Mouse (Mus musculus): Measurements from ENCODE around the gene Ms4a6b. TPM values are rescaled to one million over a fixed set of nuclear protein-coding genes. Genes with fewer than 3 reads are reported as not detected.
"Not testable (repeated sequence)": the region's sequence is repeated elsewhere in the genome, so short reads cannot be mapped to it uniquely, and the experiment has no call there.

Ms4a6b gene
- polyA plus RNA-seq, 1 experiment from 2014 or later: 1.6 TPM

GRCm38 (mm10) chr19:11540166-11540821, 24.0 kb downstream of the Ms4a6b start:
- DNase-seq (ENCODE audit: low spot score); H3K4me1 ChIP-seq (ENCODE audit: control insufficient read depth, insufficient read depth, low read length); ATAC-seq (ENCODE audit: insufficient number of reproducible peaks, low FRiP score, low TSS enrichment, low read depth); H3K4me3 ChIP-seq (ENCODE audit: low read depth, low read length); H3K36me3 ChIP-seq (ENCODE audit: control insufficient read depth, insufficient read depth, low read length); H3K4me2 ChIP-seq (ENCODE audit: low read depth, severe bottlenecking); H3K27me3 ChIP-seq (ENCODE audit: control insufficient read depth, insufficient read depth, low read length); H3K9ac ChIP-seq (ENCODE audit: low read length); H3K27ac ChIP-seq (replicated peaks; ENCODE audit: low read depth, low read length); H3K9me3 ChIP-seq (ENCODE audit: control insufficient read depth, low read length): not testable (repeated sequence)
- 88% methylated on average over 1 of the region's 1 CpGs for WGBS

GRCm38 (mm10) chr19:11544383-11544782, 28.1 kb downstream of the Ms4a6b start:
- WGBS: 83% methylated on average over 2 of the region's 2 CpGs
- DNase-seq (ENCODE audit: low spot score); H3K4me1 ChIP-seq (ENCODE audit: control insufficient read depth, insufficient read depth, low read length); H3K9me3 ChIP-seq (ENCODE audit: control insufficient read depth, low read length); H3K27me3 ChIP-seq (ENCODE audit: control insufficient read depth, insufficient read depth, low read length); H3K4me2 ChIP-seq (ENCODE audit: low read depth, severe bottlenecking); H3K36me3 ChIP-seq (ENCODE audit: control insufficient read depth, insufficient read depth, low read length); H3K9ac ChIP-seq (ENCODE audit: low read length); H3K4me3 ChIP-seq (ENCODE audit: low read depth, low read length); ATAC-seq (ENCODE audit: insufficient number of reproducible peaks, low FRiP score, low TSS enrichment, low read depth); H3K27ac ChIP-seq (replicated peaks; ENCODE audit: low read depth, low read length): not testable (repeated sequence)

- Histone ChIP-seq H3K4me1 (ENCODE audit: control insufficient read depth, insufficient read depth, low read length) (no peaks in the 10 kb centered on the region), H3K4me3 (ENCODE audit: low read depth, low read length) (no peak overlapping the region), H3K4me2 (ENCODE audit: low read depth, severe bottlenecking) (no peak overlapping the region), H3K27ac (replicated peaks; ENCODE audit: low read depth, low read length) (no peak overlapping the region), H3K9ac (ENCODE audit: low read length) (no peak overlapping the region), H3K36me3 (ENCODE audit: control insufficient read depth, insufficient read depth, low read length) (no peaks in the 10 kb centered on the region), H3K9me3 (ENCODE audit: control insufficient read depth, low read length) (no peaks in the 10 kb centered on the region), H3K27me3 (ENCODE audit: control insufficient read depth, insufficient read depth, low read length) (no peaks in the 10 kb centered on the region)
- ATAC-seq (ENCODE audit: insufficient number of reproducible peaks, low FRiP score, low TSS enrichment, low read depth) (no peak), DNase-seq (ENCODE audit: low spot score) (no peak)
Observed at GRCm38 (mm10) chr19:11547911-11548310, 31.6 kb downstream of the Ms4a6b start.

- no peak overlapping the region for H3K4me3 ChIP-seq (ENCODE audit: low read depth, low read length)
- H3K9me3 ChIP-seq (ENCODE audit: control insufficient read depth, low read length): no peaks in the 10 kb centered on the region
- DNase-seq (ENCODE audit: low spot score) (no peak), ATAC-seq (ENCODE audit: insufficient number of reproducible peaks, low FRiP score, low TSS enrichment, low read depth) (no peak)
- H3K9ac ChIP-seq (ENCODE audit: low read length): no peak overlapping the region
- no peaks in the 10 kb centered on the region for H3K36me3 ChIP-seq (ENCODE audit: control insufficient read depth, insufficient read depth, low read length)
- H3K4me2 ChIP-seq (ENCODE audit: low read depth, severe bottlenecking): no peak overlapping the region
- no peaks in the 10 kb centered on the region for H3K27me3 ChIP-seq (ENCODE audit: control insufficient read depth, insufficient read depth, low read length)
- no peak overlapping the region for H3K27ac ChIP-seq (replicated peaks; ENCODE audit: low read depth, low read length)
- 90% methylated on average over 5 of the region's 5 CpGs for WGBS
- H3K4me1 ChIP-seq (ENCODE audit: control insufficient read depth, insufficient read depth, low read length): no peaks in the 10 kb centered on the region
Observed at GRCm38 (mm10) chr19:11554726-11555125, 38.4 kb downstream of the Ms4a6b start.

GRCm38 (mm10) chr19:11559560-11559959, 43.2 kb downstream of the Ms4a6b start:
- not testable (repeated sequence) for H3K9ac ChIP-seq (ENCODE audit: low read length); H3K36me3 ChIP-seq (ENCODE audit: control insufficient read depth, insufficient read depth, low read length); H3K27me3 ChIP-seq (ENCODE audit: control insufficient read depth, insufficient read depth, low read length); ATAC-seq (ENCODE audit: insufficient number of reproducible peaks, low FRiP score, low TSS enrichment, low read depth); H3K4me2 ChIP-seq (ENCODE audit: low read depth, severe bottlenecking); H3K27ac ChIP-seq (replicated peaks; ENCODE audit: low read depth, low read length); H3K9me3 ChIP-seq (ENCODE audit: control insufficient read depth, low read length); DNase-seq (ENCODE audit: low spot score); H3K4me1 ChIP-seq (ENCODE audit: control insufficient read depth, insufficient read depth, low read length); H3K4me3 ChIP-seq (ENCODE audit: low read depth, low read length)

- 87% methylated on average over 8 of the region's 8 CpGs for WGBS
- no peak for DNase-seq (ENCODE audit: low spot score)
- Histone ChIP-seq H3K9me3 (ENCODE audit: control insufficient read depth, low read length) (no peaks in the 10 kb centered on the region), H3K27me3 (ENCODE audit: control insufficient read depth, insufficient read depth, low read length) (no peaks in the 10 kb centered on the region), H3K4me3 (ENCODE audit: low read depth, low read length) (no peak overlapping the region), H3K36me3 (ENCODE audit: control insufficient read depth, insufficient read depth, low read length) (no peaks in the 10 kb centered on the region), H3K4me2 (ENCODE audit: low read depth, severe bottlenecking) (no peak overlapping the region), H3K27ac (replicated peaks; ENCODE audit: low read depth, low read length) (no peak overlapping the region), H3K4me1 (ENCODE audit: control insufficient read depth, insufficient read depth, low read length) (no peaks in the 10 kb centered on the region), H3K9ac (ENCODE audit: low read length) (no peak overlapping the region)
- ATAC-seq (ENCODE audit: insufficient number of reproducible peaks, low FRiP score, low TSS enrichment, low read depth): no peak
Observed at GRCm38 (mm10) chr19:11574965-11575364, 58.7 kb downstream of the Ms4a6b start.

Other genes with a start within 250 kb of the Ms4a6b start
- gene Ms4a5, start 232.6 kb upstream of the Ms4a6b start, polyA plus RNA-seq (2014; fragmentation: Nextera tagmentation; extraction: Ambion mirVana): not detected in 2 replicates
- 0.04 TPM in 1 of 2 replicates, not detected in the other for gene Ms4a14, start 202.1 kb upstream of the Ms4a6b start, polyA plus RNA-seq (2014; fragmentation: Nextera tagmentation; extraction: Ambion mirVana)
- 0.57 and 0.65 TPM in 2 replicates for gene Ms4a7, start 180.4 kb upstream of the Ms4a6b start, polyA plus RNA-seq (2014; fragmentation: Nextera tagmentation; extraction: Ambion mirVana)
- gene Ms4a4a, start 141.0 kb upstream of the Ms4a6b start, polyA plus RNA-seq (2014; fragmentation: Nextera tagmentation; extraction: Ambion mirVana): 0.62 and 0.91 TPM in 2 replicates
- 0.30 TPM in 1 of 2 replicates, not detected in the other for gene Ms4a4c, start 111.7 kb upstream of the Ms4a6b start, polyA plus RNA-seq (2014; fragmentation: Nextera tagmentation; extraction: Ambion mirVana)
- not detected in 2 replicates for gene Ms4a4b, start 73.0 kb upstream of the Ms4a6b start, polyA plus RNA-seq (2014; fragmentation: Nextera tagmentation; extraction: Ambion mirVana)
- 1.2 and 1.6 TPM in 2 replicates for gene Ms4a6c, start 47.1 kb upstream of the Ms4a6b start, polyA plus RNA-seq (2014; fragmentation: Nextera tagmentation; extraction: Ambion mirVana)
- gene Gm8369, start 30.6 kb upstream of the Ms4a6b start, polyA plus RNA-seq (2014; fragmentation: Nextera tagmentation; extraction: Ambion mirVana): not detected in 2 replicates
- 0.41 and 1.1 TPM in 2 replicates for gene Ms4a4d, start 20.3 kb downstream of the Ms4a6b start, polyA plus RNA-seq (2014; fragmentation: Nextera tagmentation; extraction: Ambion mirVana)
- gene Ms4a6d, start 88.3 kb downstream of the Ms4a6b start, polyA plus RNA-seq (2014; fragmentation: Nextera tagmentation; extraction: Ambion mirVana): 0.85 and 1.4 TPM in 2 replicates
- 0.36 TPM in 1 of 2 replicates, not detected in the other for gene Ms4a2, start 107.2 kb downstream of the Ms4a6b start, polyA plus RNA-seq (2014; fragmentation: Nextera tagmentation; extraction: Ambion mirVana)
- gene Ms4a3, start 124.3 kb downstream of the Ms4a6b start, polyA plus RNA-seq (2014; fragmentation: Nextera tagmentation; extraction: Ambion mirVana): 0.40 TPM in 1 of 2 replicates, not detected in the other
- gene Oosp2, start 144.0 kb downstream of the Ms4a6b start, polyA plus RNA-seq (2014; fragmentation: Nextera tagmentation; extraction: Ambion mirVana): not detected in 2 replicates
- not detected in 2 replicates for gene Oosp1, start 174.6 kb downstream of the Ms4a6b start, polyA plus RNA-seq (2014; fragmentation: Nextera tagmentation; extraction: Ambion mirVana)
- gene Oosp3, start 180.5 kb downstream of the Ms4a6b start, polyA plus RNA-seq (2014; fragmentation: Nextera tagmentation; extraction: Ambion mirVana): not detected in 2 replicates
- gene Gif, start 231.0 kb downstream of the Ms4a6b start, polyA plus RNA-seq (2014; fragmentation: Nextera tagmentation; extraction: Ambion mirVana): not detected in 2 replicates

All from limb, embryonic 11.5 days (tissue).